Mouse (Mus musculus) Patski (cell line): ENCODE measurements around the gene Gm20388. TPM values are rescaled to one million over a fixed set of nuclear protein-coding genes. Genes with fewer than 3 reads are reported as not detected.

Experiments
- ATAC-seq: fragments of 100-300 bp; one replicate; pipeline ENCODE4 v1.8.0; 2021
- CTCF ChIA-PET: fragments of 350-600 bp; sonication (Branson Sonifier 250); formaldehyde crosslinking; loops from one replicate; lab custom pipeline; 2022; ENCODE audit warnings: inconsistent platforms; lab: Charles Lee
- POLR2A ChIA-PET: fragments of 350-600 bp; sonication (Branson Sonifier 250); formaldehyde crosslinking; loops from one replicate; lab custom pipeline; 2022; ENCODE audit warnings: antibody characterized with exemption, inconsistent platforms; lab: Charles Lee
- DNase-seq: peaks from one replicate; pipeline ENCODE4 v3.0.0-alpha.2; 2011; ENCODE audit warnings: low read depth, low spot score
- H3K27me3 ChIP-seq: fragments of 371-371 bp; one replicate; pipeline ENCODE4 v1.5.1; 2021
- CTCF ChIP-seq: fragments of 100-300 bp; IDR thresholded peaks from one replicate; pipeline ENCODE4 v1.5.1; 2021
- in situ Hi-C: fragments of 300-500 bp; cut with MboI; formaldehyde crosslinking; loops from 3 replicates; pipeline ENCODE4 v1.11.1; 2018; ENCODE audit warnings: low pct_unique_long_range_greater_than_20kb, mixed read lengths
- polyA plus RNA-seq: library from polyadenylated mRNA; unstranded; gene quantifications from one replicate; pipeline ENCODE4 v1.2.3, GENCODE M21; 2021

Gm20388 gene
- polyA plus RNA-seq, 1 experiment from 2014 or later, result 86.7 TPM

GRCm38 (mm10) chr8:122685097-122685861, 2774.6 kb downstream of the Gm20388 start:
- H3K27me3 ChIP-seq, result peaks cover 73% of the 10 kb centered on the region
- no peak for ATAC-seq
- in situ Hi-C loops, result no loop called here
- TF ChIP-seq CTCF, result no peak
- DNase-seq, result no peak
- ChIA-PET POLR2A (no interaction called here), CTCF (no interaction called here)

GRCm38 (mm10) chr8:122686879-122687278, 2776.2 kb downstream of the Gm20388 start:
- CTCF ChIA-PET, result no interaction called here
- POLR2A ChIA-PET, result interaction anchor here (0.6 kb wide), 1 partner anchor 37 kb away, joined by 3 read pairs; no protein-coding TSS in a partner anchor
- H3K27me3 ChIP-seq, result peaks cover 65% of the 10 kb centered on the region
- ATAC-seq (no peak), DNase-seq (no peak)
- in situ Hi-C loops, result no loop called here
- TF ChIP-seq CTCF, result no peak

- no peak for TF ChIP-seq CTCF
- POLR2A ChIA-PET, result no interaction called here
These were observed 2778.7 kb downstream of the Gm20388 start for GRCm38 (mm10) chr8:122689315-122689714.

GRCm38 (mm10) chr8:122691018-122691417, 2780.4 kb downstream of the Gm20388 start:
- in situ Hi-C loops, result no loop called here
- DNase-seq (no peak), ATAC-seq (no peak)
- TF ChIP-seq CTCF, result no peak
- CTCF ChIA-PET, result no interaction called here
- peaks cover 50% of the 10 kb centered on the region for H3K27me3 ChIP-seq
- POLR2A ChIA-PET, result no interaction called here

More at GRCm38 (mm10) chr8:122689315-122689714, 2778.7 kb downstream of the Gm20388 start:
- in situ Hi-C loops, result no loop called here
- ATAC-seq (no peak), DNase-seq (no peak)
- H3K27me3 ChIP-seq, result peaks cover 67% of the 10 kb centered on the region
- CTCF ChIA-PET, result no interaction called here

- CTCF ChIA-PET, result no interaction called here
- POLR2A ChIA-PET, result interaction anchor here (0.6 kb wide), 1 partner anchor 1061 kb away, joined by 4 read pairs; no protein-coding TSS in a partner anchor
These were observed 2781.5 kb downstream of the Gm20388 start for GRCm38 (mm10) chr8:122692152-122692551.

GRCm38 (mm10) chr8:122695438-122696042, 2784.9 kb downstream of the Gm20388 start:
- H3K27me3 ChIP-seq, result peaks cover 52% of the 10 kb centered on the region
- ATAC-seq (no peak), DNase-seq (no peak)
- in situ Hi-C loops, result no loop called here
- no peak for TF ChIP-seq CTCF
- ChIA-PET POLR2A (no interaction called here), CTCF (no interaction called here)

More at GRCm38 (mm10) chr8:122692152-122692551, 2781.5 kb downstream of the Gm20388 start:
- in situ Hi-C loops, result no loop called here
- ATAC-seq (no peak), DNase-seq (no peak)
- TF ChIP-seq CTCF, result no peak
- peaks cover 39% of the 10 kb centered on the region for H3K27me3 ChIP-seq

- in situ Hi-C loops, result no loop called here
- ATAC-seq, result no peak
- no peak for DNase-seq
- CTCF ChIA-PET, result no interaction called here
- peaks cover 59% of the 10 kb centered on the region for H3K27me3 ChIP-seq
- no peak for TF ChIP-seq CTCF
- POLR2A ChIA-PET, result no interaction called here
These were observed 2786.5 kb downstream of the Gm20388 start for GRCm38 (mm10) chr8:122697181-122697581.

- TF ChIP-seq CTCF, result no peak
- peaks cover 59% of the 10 kb centered on the region for H3K27me3 ChIP-seq
- ATAC-seq, result no peak
- in situ Hi-C loops, result no loop called here
- ChIA-PET POLR2A (no interaction called here), CTCF (no interaction called here)
- no peak for DNase-seq
These were observed 2786.9 kb downstream of the Gm20388 start for GRCm38 (mm10) chr8:122697586-122697985.

- DNase-seq, result no peak
- TF ChIP-seq CTCF, result no peak
- H3K27me3 ChIP-seq, result peaks cover 59% of the 10 kb centered on the region
- in situ Hi-C loops, result no loop called here
- ChIA-PET POLR2A (interaction anchor here (0.7 kb wide), 1 partner anchor 476 kb away, joined by 3 read pairs; no protein-coding TSS in a partner anchor), CTCF (no interaction called here)
- no peak for ATAC-seq
These were observed 2787.7 kb downstream of the Gm20388 start for GRCm38 (mm10) chr8:122698254-122698768.

- TF ChIP-seq CTCF, result no peak
- DNase-seq (no peak), ATAC-seq (no peak)
- in situ Hi-C loops, result no loop called here
- H3K27me3 ChIP-seq, result peaks cover 52% of the 10 kb centered on the region
- CTCF ChIA-PET, result no interaction called here
- POLR2A ChIA-PET, result interaction anchor here (0.7 kb wide), 1 partner anchor 475 kb away, joined by 3 read pairs; no protein-coding TSS in a partner anchor
These were observed 2788.4 kb downstream of the Gm20388 start, which contains the start of gene Cbfa2t3 for GRCm38 (mm10) chr8:122699005-122699492. Gene Cbfa2t3 (minus strand): TSS chr8:122699109.
